Mouse (Mus musculus) macrophage (primary cell): ENCODE measurements at regions not wholly inside any gene's neighbourhood (a gene's known extent, or its start where the extent isn't known, plus 50 kb on each side); places are given as distances from the start of the nearest gene placed in this dataset.

ENCODE experiments used
- H3K27ac ChIP-seq: fragments of 350-480 bp; formaldehyde crosslinking; 2 replicates; pipeline ENCODE4 v1.9.0; 2021
- H3K36me3 ChIP-seq: fragments of 350-480 bp; formaldehyde crosslinking; 2 replicates; pipeline ENCODE4 v1.9.0; 2021; ENCODE audit errors: inconsistent target
- H3K4me3 ChIP-seq: fragments of 350-480 bp; formaldehyde crosslinking; 2 replicates; pipeline ENCODE4 v1.9.0; 2021; ENCODE audit errors: inconsistent target
- H3K79me2 ChIP-seq: fragments of 350-480 bp; formaldehyde crosslinking; 2 replicates; pipeline ENCODE4 v1.9.0; 2021; ENCODE audit errors: inconsistent target
- WGBS: methylation state at CpG from one replicate; pipeline ENCODE4 v1.1.7; 2026; ENCODE audit warnings: inconsistent platforms; ENCODE audit not compliant: missing documents; 5-methylcytosine and 5-hydroxymethylcytosine counted together

DNA sequence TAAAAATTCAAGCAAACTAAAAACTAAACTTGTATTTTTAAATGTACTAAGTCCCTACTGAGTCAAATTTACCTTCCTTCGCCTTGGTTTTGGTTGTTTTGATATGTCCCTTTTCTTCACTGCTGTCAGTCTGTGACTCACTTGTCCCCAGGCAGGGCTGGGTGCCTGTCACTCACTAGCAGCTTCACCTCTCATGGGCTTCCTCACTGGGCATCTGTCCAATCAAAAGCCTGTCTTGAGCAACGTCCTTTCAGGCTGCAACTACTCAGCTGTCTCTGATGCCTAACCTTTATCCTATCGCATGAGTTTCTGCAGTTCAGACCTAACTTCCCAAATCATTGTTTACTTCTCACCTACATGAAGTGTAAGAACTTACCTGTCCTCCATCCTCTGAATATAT is 61.2 kb upstream of the Ptchd3 start:
- Histone ChIP-seq H3K4me3 (no peak overlapping the region), H3K27ac (no peak overlapping the region), H3K79me2 (no peaks in the 10 kb centered on the region), H3K36me3 (no peaks in the 10 kb centered on the region)
- 60% methylated on average over 3 of the region's 3 CpGs for WGBS

DNA sequence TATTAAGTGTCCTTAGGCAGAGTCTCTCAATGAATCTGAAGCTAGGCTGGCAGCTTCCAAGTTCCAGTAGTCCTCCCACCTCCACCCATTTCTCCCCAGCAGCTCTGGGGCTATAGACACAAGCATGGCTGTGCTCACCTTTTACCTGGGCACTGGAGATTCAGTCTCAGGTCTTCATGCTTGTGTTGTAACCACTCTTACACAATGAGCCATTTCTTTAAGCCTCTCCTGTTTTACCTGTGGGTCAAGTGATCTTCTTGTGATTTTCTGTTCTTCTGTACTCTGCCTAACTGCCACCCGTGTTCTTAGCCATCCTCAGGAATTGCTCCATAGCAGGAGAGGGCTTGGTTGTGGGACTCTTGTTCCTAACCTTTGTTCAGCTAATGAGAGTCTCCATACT is 60.0 kb upstream of the Ptchd3 start:
- no peaks in the 10 kb centered on the region for H3K79me2 ChIP-seq
- H3K36me3 ChIP-seq: no peaks in the 10 kb centered on the region
- H3K4me3 ChIP-seq: no peak overlapping the region
- WGBS: 100% methylated on average over 1 of the region's 1 CpGs
- no peak overlapping the region for H3K27ac ChIP-seq

DNA sequence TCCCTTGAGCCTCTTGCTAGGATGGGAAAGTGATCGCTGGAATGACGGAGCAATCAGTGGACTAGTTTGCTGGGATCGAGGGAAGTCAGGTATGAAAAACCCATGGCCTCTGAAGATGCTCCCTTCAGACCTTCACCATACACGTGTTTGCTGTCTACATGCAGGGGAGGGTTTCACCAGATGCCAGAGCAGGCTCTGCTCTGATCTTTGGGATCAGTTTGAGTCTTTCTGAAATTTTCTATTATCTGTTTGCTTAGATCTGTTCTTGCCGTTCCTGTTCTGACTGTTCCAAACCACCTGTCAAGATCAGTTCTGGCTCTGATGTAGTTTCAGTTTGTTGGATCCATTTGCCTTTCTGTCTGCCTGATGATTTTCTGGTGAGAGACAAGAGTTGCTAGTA is 53.1 kb upstream of the Ptchd3 start:
- Histone ChIP-seq H3K4me3 (no peak overlapping the region), H3K27ac (peak overlapping the region; percentile 25; the same call in 1 of the 2 replicates), H3K79me2 (no peaks in the 10 kb centered on the region), H3K36me3 (no peaks in the 10 kb centered on the region)
- WGBS: 92% methylated on average over 5 of the region's 5 CpGs

DNA sequence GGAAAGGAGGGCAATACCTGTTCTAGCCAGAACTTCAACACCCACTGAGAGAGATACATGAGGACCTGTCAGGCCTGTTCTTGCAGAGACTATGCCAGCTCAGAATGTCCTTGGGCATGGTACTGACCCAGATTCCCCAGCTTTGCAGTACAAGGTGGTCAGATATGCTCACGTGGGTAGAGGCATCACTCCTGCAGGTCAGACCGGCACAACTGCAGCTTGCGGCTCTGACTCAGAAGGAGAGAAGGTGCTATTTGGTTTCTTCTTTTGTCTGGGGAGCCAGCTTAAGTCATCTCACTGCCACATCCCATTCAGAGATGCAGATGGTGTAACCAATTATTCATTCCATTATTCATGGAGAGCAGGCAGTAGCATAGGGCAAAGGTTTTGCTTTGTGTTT is 52.5 kb upstream of the Ptchd3 start:
- Histone ChIP-seq H3K36me3 (no peaks in the 10 kb centered on the region), H3K79me2 (no peaks in the 10 kb centered on the region), H3K27ac (no peak overlapping the region), H3K4me3 (no peak overlapping the region)
- whole genome bisulfite sequencing: 98% methylated on average over 3 of the region's 3 CpGs
